Mouse (Mus musculus): ENCODE measurements around the gene Pde7b. TPM values are rescaled to one million over a fixed set of nuclear protein-coding genes. Genes with fewer than 3 reads are reported as not detected.
"Not testable (repeated sequence)": the region's sequence is repeated elsewhere in the genome, so short reads cannot be mapped to it uniquely, and the experiment has no call there.

Gene Pde7b
- polyA plus RNA-seq, 1 experiment from 2014 or later, result 3.9 TPM

DNA sequence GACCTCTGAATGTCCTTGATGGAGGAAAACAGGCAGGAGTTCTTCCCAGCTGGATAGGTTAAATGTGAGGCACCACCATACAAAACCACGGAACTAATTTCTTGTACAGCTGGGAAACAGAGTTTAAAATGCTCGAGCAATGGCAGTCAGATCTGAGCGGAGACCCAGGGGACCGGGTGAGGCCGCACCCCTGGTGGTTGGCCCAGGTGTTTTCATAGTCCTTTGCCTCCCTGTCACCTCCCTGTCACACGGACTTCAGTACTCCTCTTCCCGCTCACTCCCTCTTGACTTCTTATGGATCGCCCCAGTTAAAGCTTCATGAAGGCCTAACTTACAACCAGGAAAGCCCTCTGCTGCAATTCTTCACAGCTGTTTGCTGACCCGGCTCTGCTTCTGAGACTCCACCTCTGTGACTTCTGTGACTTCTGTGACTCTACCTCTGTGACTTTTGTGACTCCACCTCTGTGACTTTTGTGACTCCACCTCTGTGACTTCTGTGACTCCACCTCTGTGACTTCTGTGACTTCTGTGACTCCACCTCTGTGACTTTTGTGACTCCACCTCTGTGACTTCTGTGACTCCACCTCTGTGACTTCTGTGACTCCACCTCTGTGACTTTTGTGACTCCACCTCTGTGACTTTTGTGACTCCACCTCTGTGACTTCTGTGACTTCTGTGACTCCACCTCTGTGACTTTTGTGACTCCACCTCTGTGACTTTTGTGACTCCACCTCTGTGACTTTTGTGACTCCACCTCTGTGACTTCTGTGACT, 206.9 kb downstream of the Pde7b start:
- not testable (repeated sequence) for H3K27me3 ChIP-seq (ENCODE audit: control insufficient read depth, insufficient read depth, low read length); H3K9ac ChIP-seq; H3K27ac ChIP-seq; H3K36me3 ChIP-seq (replicated peaks; ENCODE audit: control insufficient read depth, insufficient read depth); H3K9me3 ChIP-seq (ENCODE audit: control insufficient read depth, low read length); H3K4me1 ChIP-seq (replicated peaks; ENCODE audit: control insufficient read depth, insufficient read depth, low read length); ATAC-seq (ENCODE audit: low FRiP score); H3K4me2 ChIP-seq (replicated peaks); H3K4me3 ChIP-seq (replicated peaks; ENCODE audit: low read length); DNase-seq (ENCODE audit: low spot score)
- 70% methylated on average over 9 of the region's 9 CpGs for WGBS

DNA sequence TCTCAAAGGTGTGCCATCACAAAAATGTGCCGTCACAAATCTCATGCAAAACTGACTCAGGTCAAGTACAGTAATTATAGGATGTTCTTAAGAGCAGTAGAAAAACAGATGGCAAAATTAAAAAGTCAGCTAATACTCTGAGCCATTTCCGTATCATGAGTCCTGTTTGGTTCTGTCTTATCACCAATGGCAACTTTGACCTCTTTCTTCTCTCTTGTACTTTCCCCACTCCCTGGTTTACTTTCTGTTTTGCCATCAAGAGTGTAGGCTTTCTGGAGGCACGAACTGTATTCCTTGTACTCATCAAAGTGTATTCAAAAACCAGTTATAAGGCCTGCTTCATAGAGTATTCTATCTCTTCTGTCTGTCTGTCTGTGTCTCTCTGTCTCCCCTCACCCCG, 211.0 kb downstream of the Pde7b start:
- DNase-seq (ENCODE audit: low spot score), result no peak
- Histone ChIP-seq H3K9ac (no peak overlapping the region), H3K36me3 (replicated peaks; ENCODE audit: control insufficient read depth, insufficient read depth) (no peaks in the 10 kb centered on the region), H3K9me3 (ENCODE audit: control insufficient read depth, low read length) (no peaks in the 10 kb centered on the region), H3K4me3 (replicated peaks; ENCODE audit: low read length) (no peak overlapping the region), H3K27ac (no peak overlapping the region), H3K4me2 (replicated peaks) (no peak overlapping the region), H3K4me1 (replicated peaks; ENCODE audit: control insufficient read depth, insufficient read depth, low read length) (no peaks in the 10 kb centered on the region), H3K27me3 (ENCODE audit: control insufficient read depth, insufficient read depth, low read length) (no peaks in the 10 kb centered on the region)
- WGBS, result 89% methylated on average over 4 of the region's 4 CpGs
- ATAC-seq (ENCODE audit: low FRiP score), result no peak

- H3K4me1 ChIP-seq (replicated peaks; ENCODE audit: control insufficient read depth, insufficient read depth, low read length), result no peaks in the 10 kb centered on the region
- H3K4me3 ChIP-seq (replicated peaks; ENCODE audit: low read length), result no peak overlapping the region
- DNase-seq (ENCODE audit: low spot score), result no peak
- no peak overlapping the region for H3K27ac ChIP-seq
- H3K4me2 ChIP-seq (replicated peaks), result no peak overlapping the region
- WGBS, result 88% methylated on average over 5 of the region's 5 CpGs
- ATAC-seq (ENCODE audit: low FRiP score), result no peak
- H3K27me3 ChIP-seq (ENCODE audit: control insufficient read depth, insufficient read depth, low read length), result no peaks in the 10 kb centered on the region
- H3K36me3 ChIP-seq (replicated peaks; ENCODE audit: control insufficient read depth, insufficient read depth), result no peaks in the 10 kb centered on the region
- H3K9ac ChIP-seq, result no peak overlapping the region
- no peaks in the 10 kb centered on the region for H3K9me3 ChIP-seq (ENCODE audit: control insufficient read depth, low read length)
These were observed 211.4 kb downstream of the Pde7b start for GRCm38 (mm10) chr10:20513461-20513860.

DNA sequence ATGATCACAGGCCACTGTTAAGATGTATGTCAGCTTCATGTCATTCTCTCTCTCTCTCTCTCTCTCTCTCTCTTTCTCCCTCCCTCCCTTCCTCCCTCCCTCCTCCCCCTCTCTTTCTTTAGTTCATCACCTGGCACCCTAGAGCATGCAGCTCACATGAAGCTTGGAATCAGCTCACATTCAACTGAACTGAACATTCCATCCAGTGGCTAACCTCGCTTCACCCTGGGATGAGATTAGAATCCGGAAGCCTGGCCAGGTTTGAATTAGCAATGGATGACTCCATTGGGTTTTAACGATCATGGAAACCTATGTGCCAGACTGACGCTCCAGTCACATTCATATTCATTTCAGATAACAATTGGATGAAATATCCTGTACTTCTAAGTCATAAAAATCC, 215.1 kb downstream of the Pde7b start:
- no peak for ATAC-seq (ENCODE audit: low FRiP score)
- no peak overlapping the region for H3K9ac ChIP-seq
- H3K9me3 ChIP-seq (ENCODE audit: control insufficient read depth, low read length), result 0 out of 2 replicates have a peak, but pooled peaks cover 2% of the 10 kb centered on the region
- no peak overlapping the region for H3K27ac ChIP-seq
- 88% methylated on average over 4 of the region's 4 CpGs for WGBS
- no peak for DNase-seq (ENCODE audit: low spot score)
- H3K27me3 ChIP-seq (ENCODE audit: control insufficient read depth, insufficient read depth, low read length), result no peaks in the 10 kb centered on the region
- no peaks in the 10 kb centered on the region for H3K36me3 ChIP-seq (replicated peaks; ENCODE audit: control insufficient read depth, insufficient read depth)
- no peak overlapping the region for H3K4me2 ChIP-seq (replicated peaks)
- no peaks in the 10 kb centered on the region for H3K4me1 ChIP-seq (replicated peaks; ENCODE audit: control insufficient read depth, insufficient read depth, low read length)
- no peak overlapping the region for H3K4me3 ChIP-seq (replicated peaks; ENCODE audit: low read length)

DNA sequence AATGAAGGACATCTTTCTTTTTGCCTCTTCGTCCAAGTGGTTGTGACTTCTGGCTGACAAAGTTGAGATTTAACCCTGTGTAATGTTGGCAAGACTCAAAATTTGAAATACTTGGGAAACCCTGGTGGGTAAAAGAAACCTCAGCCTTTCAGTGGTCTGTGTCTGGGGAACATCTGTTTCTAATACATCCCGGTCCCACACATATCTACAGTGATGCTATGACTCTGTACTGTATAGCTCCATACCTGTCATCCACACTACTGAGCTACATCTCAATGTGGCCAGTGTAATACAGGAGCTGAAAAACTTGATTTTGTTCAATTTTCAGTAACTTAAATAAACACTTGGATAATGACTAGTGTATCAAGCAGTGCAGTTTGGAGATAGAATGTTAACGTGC, 216.4 kb downstream of the Pde7b start:
- Histone ChIP-seq H3K36me3 (replicated peaks; ENCODE audit: control insufficient read depth, insufficient read depth) (no peaks in the 10 kb centered on the region), H3K27ac (no peak overlapping the region), H3K9me3 (ENCODE audit: control insufficient read depth, low read length) (0 out of 2 replicates have a peak, but pooled peaks cover 2% of the 10 kb centered on the region), H3K4me3 (replicated peaks; ENCODE audit: low read length) (no peak overlapping the region), H3K4me1 (replicated peaks; ENCODE audit: control insufficient read depth, insufficient read depth, low read length) (no peaks in the 10 kb centered on the region), H3K9ac (no peak overlapping the region), H3K27me3 (ENCODE audit: control insufficient read depth, insufficient read depth, low read length) (no peaks in the 10 kb centered on the region), H3K4me2 (replicated peaks) (no peak overlapping the region)
- no peak for DNase-seq (ENCODE audit: low spot score)
- 92% methylated on average over 3 of the region's 3 CpGs for WGBS
- no peak for ATAC-seq (ENCODE audit: low FRiP score)

- H3K36me3 ChIP-seq (replicated peaks; ENCODE audit: control insufficient read depth, insufficient read depth), result no peaks in the 10 kb centered on the region
- 0 out of 2 replicates have a peak, but pooled peaks cover 2% of the 10 kb centered on the region for H3K9me3 ChIP-seq (ENCODE audit: control insufficient read depth, low read length)
- WGBS, result 76% methylated on average over 9 of the region's 9 CpGs
- no peak overlapping the region for H3K9ac ChIP-seq
- H3K4me3 ChIP-seq (replicated peaks; ENCODE audit: low read length), result no peak overlapping the region
- H3K27ac ChIP-seq, result no peak overlapping the region
- no peaks in the 10 kb centered on the region for H3K27me3 ChIP-seq (ENCODE audit: control insufficient read depth, insufficient read depth, low read length)
- no peak for ATAC-seq (ENCODE audit: low FRiP score)
- DNase-seq (ENCODE audit: low spot score), result no peak
- H3K4me1 ChIP-seq (replicated peaks; ENCODE audit: control insufficient read depth, insufficient read depth, low read length), result no peaks in the 10 kb centered on the region
- H3K4me2 ChIP-seq (replicated peaks), result no peak overlapping the region
These were observed 217.0 kb downstream of the Pde7b start for GRCm38 (mm10) chr10:20507732-20508412.

- DNase-seq (ENCODE audit: low spot score) (no peak), ATAC-seq (ENCODE audit: low FRiP score) (no peak)
- Histone ChIP-seq H3K4me2 (replicated peaks) (no peak overlapping the region), H3K36me3 (replicated peaks; ENCODE audit: control insufficient read depth, insufficient read depth) (no peaks in the 10 kb centered on the region), H3K27me3 (ENCODE audit: control insufficient read depth, insufficient read depth, low read length) (no peaks in the 10 kb centered on the region), H3K4me1 (replicated peaks; ENCODE audit: control insufficient read depth, insufficient read depth, low read length) (no peaks in the 10 kb centered on the region), H3K4me3 (replicated peaks; ENCODE audit: low read length) (no peak overlapping the region), H3K9me3 (ENCODE audit: control insufficient read depth, low read length) (0 out of 2 replicates have a peak, but pooled peaks cover 2% of the 10 kb centered on the region), H3K9ac (no peak overlapping the region), H3K27ac (no peak overlapping the region)
- 72% methylated on average over 2 of the region's 2 CpGs for WGBS
These were observed 217.8 kb downstream of the Pde7b start for GRCm38 (mm10) chr10:20507069-20507468.

DNA sequence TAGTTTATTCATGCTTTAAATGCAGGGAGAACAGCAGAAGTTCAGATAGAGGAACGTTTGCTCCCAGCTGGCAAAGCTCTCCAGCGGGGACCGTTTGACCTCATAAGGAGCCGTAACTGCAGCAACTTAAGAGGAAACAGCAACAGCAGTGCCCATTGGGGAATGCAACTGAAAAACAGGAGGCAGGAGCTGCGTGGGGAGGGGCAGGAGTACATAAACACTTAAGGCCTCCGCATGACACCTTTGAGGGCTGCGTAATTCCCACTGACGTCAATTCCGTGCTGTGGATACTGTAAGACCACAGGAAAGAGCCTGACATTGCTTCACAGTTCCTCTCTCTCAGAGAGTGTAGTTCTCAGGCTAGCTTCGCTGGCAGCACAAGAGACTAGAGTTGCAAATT, 219.4 kb downstream of the Pde7b start:
- H3K4me1 ChIP-seq (replicated peaks; ENCODE audit: control insufficient read depth, insufficient read depth, low read length), result no peaks in the 10 kb centered on the region
- WGBS, result 76% methylated on average over 10 of the region's 10 CpGs
- H3K9ac ChIP-seq, result no peak overlapping the region
- ATAC-seq (ENCODE audit: low FRiP score) (no peak), DNase-seq (ENCODE audit: low spot score) (no peak)
- no peak overlapping the region for H3K4me3 ChIP-seq (replicated peaks; ENCODE audit: low read length)
- H3K27ac ChIP-seq, result no peak overlapping the region
- H3K27me3 ChIP-seq (ENCODE audit: control insufficient read depth, insufficient read depth, low read length), result no peaks in the 10 kb centered on the region
- no peaks in the 10 kb centered on the region for H3K36me3 ChIP-seq (replicated peaks; ENCODE audit: control insufficient read depth, insufficient read depth)
- H3K9me3 ChIP-seq (ENCODE audit: control insufficient read depth, low read length), result 0 out of 2 replicates have a peak, but pooled peaks cover 2% of the 10 kb centered on the region
- H3K4me2 ChIP-seq (replicated peaks), result no peak overlapping the region

DNA sequence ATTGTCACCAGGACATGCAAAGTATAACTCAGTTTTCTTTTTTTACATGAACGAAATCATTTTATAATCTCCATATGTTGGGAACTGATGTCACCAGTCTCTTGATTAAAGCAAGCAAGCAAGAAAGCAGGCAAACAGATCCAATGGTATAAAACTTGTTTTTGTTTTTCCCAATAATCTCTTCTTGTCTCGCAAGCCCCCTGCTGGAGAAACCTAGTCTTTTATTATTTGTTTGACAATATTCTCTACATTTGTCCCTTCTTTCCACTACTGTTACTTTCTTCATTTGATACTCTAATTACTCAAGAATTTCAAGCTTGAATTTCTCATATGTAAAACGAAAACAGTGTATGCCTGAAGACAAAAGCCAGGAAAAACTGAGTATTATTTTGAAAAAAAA, 220.1 kb downstream of the Pde7b start:
- 90% methylated on average over 3 of the region's 3 CpGs for WGBS
- ATAC-seq (ENCODE audit: low FRiP score) (no peak), DNase-seq (ENCODE audit: low spot score) (no peak)
- H3K9ac ChIP-seq, result no peak overlapping the region
- H3K9me3 ChIP-seq (ENCODE audit: control insufficient read depth, low read length), result 0 out of 2 replicates have a peak, but pooled peaks cover 2% of the 10 kb centered on the region
- no peak overlapping the region for H3K4me2 ChIP-seq (replicated peaks)
- H3K27ac ChIP-seq, result no peak overlapping the region
- no peaks in the 10 kb centered on the region for H3K36me3 ChIP-seq (replicated peaks; ENCODE audit: control insufficient read depth, insufficient read depth)
- no peaks in the 10 kb centered on the region for H3K4me1 ChIP-seq (replicated peaks; ENCODE audit: control insufficient read depth, insufficient read depth, low read length)
- H3K4me3 ChIP-seq (replicated peaks; ENCODE audit: low read length), result no peak overlapping the region
- H3K27me3 ChIP-seq (ENCODE audit: control insufficient read depth, insufficient read depth, low read length), result no peaks in the 10 kb centered on the region
